Mouse (Mus musculus) embryonic facial prominence, embryonic 10.5 days (tissue): Measurements from ENCODE around the gene Ddx5. TPM values are rescaled to one million over a fixed set of nuclear protein-coding genes. Genes with fewer than 3 reads are reported as not detected.

Experiments used
- DNase-seq: peaks from one replicate; pipeline ENCODE4 v3.0.0-alpha.2; 2017; ENCODE audit warnings: low spot score
- H3K27ac ChIP-seq: fragments of 300-500 bp; sonication (generic); replicated peaks from 2 replicates; pipeline ENCODE4 v1.5.1; 2016; ENCODE audit warnings: mild to moderate bottlenecking
- H3K27me3 ChIP-seq: fragments of 300-500 bp; sonication (generic); replicated peaks from 2 replicates; pipeline ENCODE4 v1.6.1; 2016; ENCODE audit warnings: low read depth, mild to moderate bottlenecking; ENCODE audit not compliant: poor library complexity, severe bottlenecking
- H3K36me3 ChIP-seq: fragments of 300-500 bp; sonication (generic); replicated peaks from 2 replicates; pipeline ENCODE4 v1.6.1; 2016; ENCODE audit warnings: mild to moderate bottlenecking, moderate library complexity
- H3K4me1 ChIP-seq: fragments of 300-500 bp; sonication (generic); 2 replicates; pipeline ENCODE4 v1.6.1; 2016
- H3K4me3 ChIP-seq: fragments of 300-500 bp; sonication (generic); 2 replicates; pipeline ENCODE4 v1.5.1; 2016; ENCODE audit warnings: mild to moderate bottlenecking, moderate library complexity
- H3K9me3 ChIP-seq: fragments of 300-500 bp; sonication (generic); 2 replicates; pipeline ENCODE4 v1.6.1; 2016; ENCODE audit warnings: mild to moderate bottlenecking
- WGBS: fragments of 180-500 bp; shearing (Covaris S2); methylation state at CpG from one replicate; pipeline ENCODE4 v1.1.7; 2016; 5-methylcytosine and 5-hydroxymethylcytosine counted together
- polyA plus RNA-seq: library from polyadenylated mRNA; unstranded; fragments of >200 nt; fragmentation: Nextera tagmentation; extraction: Ambion mirVana; gene quantifications from 2 replicates; pipeline ENCODE4 v1.2.1, GENCODE M21; 2016

Ddx5 gene
- polyA plus RNA-seq, 1 experiment from 2014 or later = 326 TPM

DNA sequence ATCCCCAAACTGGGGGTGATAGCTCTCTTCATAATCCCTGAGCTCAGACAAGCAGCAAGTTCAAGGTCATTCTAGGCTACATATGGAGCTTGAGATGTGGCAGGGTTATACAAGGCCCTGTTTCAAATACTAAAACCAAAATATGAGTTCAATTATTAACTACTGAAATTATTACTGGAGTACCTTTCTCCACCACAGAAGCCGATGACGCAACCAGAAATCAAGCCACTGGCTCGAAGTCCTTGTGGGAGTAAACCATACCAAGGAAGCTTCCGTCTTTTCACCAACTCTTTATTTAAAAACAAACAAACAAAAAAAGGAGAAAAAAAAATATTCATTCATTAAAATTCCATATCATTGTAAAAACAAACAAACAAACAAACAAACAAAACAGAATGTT is 12.0 kb downstream of the Ddx5 start:
- peaks cover 81% of the 10 kb centered on the region for H3K36me3 ChIP-seq
- DNase-seq = no peak
- no peaks in the 10 kb centered on the region for H3K9me3 ChIP-seq
- H3K4me1 ChIP-seq = peaks cover 6% of the 10 kb centered on the region
- no peak overlapping the region for H3K27ac ChIP-seq
- H3K27me3 ChIP-seq = no peaks in the 10 kb centered on the region
- no peak overlapping the region for H3K4me3 ChIP-seq
- 94% methylated on average over 4 of the region's 4 CpGs for WGBS

DNA sequence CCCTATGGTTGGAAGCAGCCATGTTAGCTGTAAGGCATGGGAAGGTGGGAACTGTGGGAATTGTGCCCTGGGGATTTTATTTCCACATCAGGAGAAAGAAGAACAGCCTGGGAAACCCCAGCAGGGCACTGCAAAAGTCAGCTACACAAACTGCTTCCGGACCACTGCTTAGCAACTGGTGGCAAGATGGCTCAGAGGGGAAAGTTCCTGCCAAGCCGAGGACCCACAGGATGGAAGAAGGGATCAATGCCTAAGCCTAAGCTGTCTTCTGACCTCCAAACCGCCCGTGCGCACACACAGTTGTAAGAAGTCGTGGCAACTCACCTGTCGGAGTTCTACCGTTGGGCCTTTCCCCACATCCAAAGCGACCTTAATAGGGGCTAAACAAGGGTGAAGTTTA is 15.9 kb downstream of the Ddx5 start:
- WGBS = 92% methylated on average over 9 of the region's 9 CpGs
- no peaks in the 10 kb centered on the region; the same call in 1 of the 2 replicates for H3K9me3 ChIP-seq
- H3K27ac ChIP-seq = no peak overlapping the region
- no peaks in the 10 kb centered on the region for H3K27me3 ChIP-seq
- no peak for DNase-seq
- no peaks in the 10 kb centered on the region; the same call in 1 of the 2 replicates for H3K4me1 ChIP-seq
- H3K4me3 ChIP-seq = no peak overlapping the region
- peaks cover 94% of the 10 kb centered on the region for H3K36me3 ChIP-seq

GRCm38 (mm10) chr11:106770195-106770974 is 18.6 kb downstream of the Ddx5 start:
- peaks cover 5% of the 10 kb centered on the region; the same call in 1 of the 2 replicates for H3K9me3 ChIP-seq
- H3K4me1 ChIP-seq = no peaks in the 10 kb centered on the region
- DNase-seq = peak; percentile 23
- no peak overlapping the region for H3K27ac ChIP-seq
- no peaks in the 10 kb centered on the region for H3K27me3 ChIP-seq
- H3K36me3 ChIP-seq = peaks cover 98% of the 10 kb centered on the region
- no peak overlapping the region for H3K4me3 ChIP-seq
- 95% methylated on average over 9 of the region's 9 CpGs for WGBS

GRCm38 (mm10) chr11:106767516-106767915 is 21.5 kb downstream of the Ddx5 start:
- Histone ChIP-seq H3K9me3 (peaks cover 5% of the 10 kb centered on the region; the same call in 1 of the 2 replicates), H3K4me3 (no peak overlapping the region), H3K36me3 (peaks cover 87% of the 10 kb centered on the region), H3K4me1 (peaks cover 6% of the 10 kb centered on the region), H3K27me3 (no peaks in the 10 kb centered on the region), H3K27ac (no peak overlapping the region)
- WGBS = 93% methylated on average over 4 of the region's 4 CpGs
- no peak for DNase-seq

DNA sequence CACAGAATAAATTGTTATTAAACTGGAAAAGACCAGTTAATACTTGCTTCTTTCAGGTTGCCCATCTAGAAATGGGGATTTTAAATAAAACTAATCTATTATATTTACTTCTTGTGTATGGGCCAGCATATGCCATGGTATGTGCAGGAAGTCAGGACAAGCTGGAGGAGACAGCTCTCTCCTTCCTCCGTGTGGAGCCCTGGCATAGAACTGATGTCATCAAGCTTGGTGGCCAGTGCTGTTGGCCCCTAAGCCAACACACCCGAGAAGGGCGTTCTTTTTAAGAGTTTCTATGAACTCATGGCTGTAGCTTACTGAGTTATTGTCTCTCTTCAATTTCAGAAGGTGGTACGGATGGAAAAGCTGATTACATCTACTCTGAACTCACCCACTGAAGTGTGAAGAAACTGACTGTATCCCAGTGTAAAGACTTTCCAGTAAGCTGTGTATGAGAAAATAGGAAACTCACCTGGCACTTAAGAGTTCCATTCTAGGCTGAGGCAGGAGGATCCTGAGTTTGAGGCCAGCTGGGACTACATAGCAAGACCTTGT is 22.3 kb downstream of the Ddx5 start:
- 91% methylated on average over 4 of the region's 4 CpGs for WGBS
- no peaks in the 10 kb centered on the region for H3K27me3 ChIP-seq
- H3K36me3 ChIP-seq = peaks cover 79% of the 10 kb centered on the region
- H3K27ac ChIP-seq = no peak overlapping the region
- H3K9me3 ChIP-seq = peaks cover 5% of the 10 kb centered on the region; the same call in 1 of the 2 replicates
- H3K4me1 ChIP-seq = peaks cover 15% of the 10 kb centered on the region
- H3K4me3 ChIP-seq = no peak overlapping the region
- no peak for DNase-seq

DNA sequence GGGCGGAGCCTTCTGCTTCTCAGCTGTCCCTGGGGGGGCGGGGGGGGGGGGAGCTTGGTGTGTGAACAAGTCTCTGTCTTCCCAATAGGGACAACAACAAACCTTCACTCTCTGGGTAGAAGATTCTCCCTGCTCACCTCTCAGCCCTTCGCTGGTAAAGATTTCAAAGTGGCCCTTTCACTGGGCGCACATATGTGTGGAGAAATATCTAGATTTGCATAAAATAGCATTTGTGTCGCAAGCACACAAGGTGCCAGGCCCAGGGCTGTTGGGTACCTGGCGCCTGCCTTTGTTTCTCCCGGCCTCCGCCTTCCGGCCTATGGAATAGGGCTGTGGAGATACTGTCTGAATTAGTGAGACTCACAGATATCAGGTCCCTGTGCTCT is 26.2 kb downstream of the Ddx5 start:
- Histone ChIP-seq H3K27me3 (no peaks in the 10 kb centered on the region), H3K36me3 (peaks cover 44% of the 10 kb centered on the region), H3K4me3 (no peak overlapping the region), H3K4me1 (peaks cover 20% of the 10 kb centered on the region), H3K27ac (peak overlapping the region; percentile 61), H3K9me3 (peaks cover 4% of the 10 kb centered on the region; the same call in 1 of the 2 replicates)
- WGBS = 76% methylated on average over 9 of the region's 9 CpGs
- no peak for DNase-seq

DNA sequence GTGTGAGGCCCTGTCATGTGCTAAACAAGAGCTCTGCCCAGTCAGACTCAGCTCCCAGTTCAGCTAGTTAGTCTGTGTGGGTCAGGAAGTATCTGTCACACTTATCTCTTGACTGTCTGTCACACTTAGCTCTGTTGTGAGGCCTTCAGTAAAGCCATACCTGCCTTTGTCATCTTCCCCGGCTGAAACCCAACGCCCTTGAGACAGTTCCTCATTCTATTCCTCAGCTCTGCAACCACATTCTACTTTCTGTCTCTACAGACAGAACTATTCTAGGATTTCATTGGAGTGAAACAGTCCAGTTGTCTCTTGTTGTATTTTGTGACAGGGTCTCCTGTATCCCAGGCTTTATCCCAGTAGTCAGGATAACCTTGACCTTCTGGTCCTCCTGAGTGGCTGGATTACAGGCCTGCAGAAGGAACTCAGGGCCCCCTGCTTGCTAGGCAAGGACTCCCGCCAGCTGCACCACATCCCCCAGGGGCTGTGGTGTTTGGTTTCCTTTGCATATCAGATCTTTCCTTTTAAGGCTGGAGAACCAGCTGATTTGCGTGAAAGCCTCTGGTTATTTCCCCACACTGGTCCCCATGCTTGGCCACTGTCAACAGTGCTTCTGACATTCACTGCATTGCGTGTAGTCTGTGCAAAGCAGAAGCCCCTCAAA is 26.7 kb downstream of the Ddx5 start:
- H3K4me3 ChIP-seq = no peak overlapping the region
- H3K27me3 ChIP-seq = no peaks in the 10 kb centered on the region
- H3K4me1 ChIP-seq = peaks cover 20% of the 10 kb centered on the region
- peak overlapping the region; percentile 61 for H3K27ac ChIP-seq
- DNase-seq = peak; percentile 62
- H3K36me3 ChIP-seq = peaks cover 38% of the 10 kb centered on the region
- WGBS = 40% methylated on average over 5 of the region's 5 CpGs
- no peaks in the 10 kb centered on the region; the same call in 1 of the 2 replicates for H3K9me3 ChIP-seq

DNA sequence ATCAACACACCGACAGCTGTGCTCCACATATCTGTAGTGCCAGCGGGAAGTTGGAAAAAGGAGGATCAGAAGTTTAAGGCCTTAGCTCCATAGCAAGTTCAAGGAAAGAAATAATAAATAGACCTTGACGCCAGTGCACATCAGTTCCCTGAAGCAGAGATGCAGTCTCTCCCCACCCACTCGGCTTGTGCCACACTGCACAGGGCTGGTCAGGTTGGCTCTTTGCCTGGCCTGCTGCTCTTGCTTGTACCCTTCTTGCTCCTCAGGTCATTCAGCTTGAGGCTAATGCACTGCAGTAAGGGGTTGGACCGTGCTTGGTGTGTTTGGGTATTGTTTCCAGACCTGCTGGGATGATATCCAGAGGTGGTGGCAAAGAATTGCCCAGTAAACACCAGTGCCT is 28.5 kb downstream of the Ddx5 start:
- H3K4me3 ChIP-seq = no peak overlapping the region
- no peaks in the 10 kb centered on the region for H3K9me3 ChIP-seq
- 92% methylated on average over 5 of the region's 5 CpGs for WGBS
- no peak for DNase-seq
- H3K27me3 ChIP-seq = no peaks in the 10 kb centered on the region
- peaks cover 22% of the 10 kb centered on the region for H3K36me3 ChIP-seq
- H3K27ac ChIP-seq = no peak overlapping the region
- peaks cover 20% of the 10 kb centered on the region for H3K4me1 ChIP-seq

DNA sequence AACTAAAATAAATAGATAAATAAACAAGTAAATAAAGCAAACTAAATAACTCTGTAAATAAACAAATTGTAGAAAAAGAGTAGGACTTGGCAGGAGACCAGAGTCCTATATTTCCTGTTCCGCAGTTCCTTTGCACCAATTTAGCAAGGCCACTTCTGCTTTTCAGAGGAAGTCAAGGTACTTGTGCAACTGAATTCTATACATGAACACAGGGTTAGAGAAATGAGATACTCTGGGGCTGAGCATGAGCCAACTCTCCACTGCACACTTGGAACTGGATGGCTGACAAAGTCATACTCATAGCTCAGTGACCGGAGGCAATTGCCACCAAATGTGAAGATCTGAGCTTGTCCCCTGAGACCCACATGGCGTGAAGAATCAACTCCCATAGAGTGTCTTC is 30.0 kb downstream of the Ddx5 start:
- H3K36me3 ChIP-seq = 0 out of 2 replicates have a peak, but pooled peaks cover 9% of the 10 kb centered on the region
- H3K9me3 ChIP-seq = no peaks in the 10 kb centered on the region
- no peak overlapping the region for H3K27ac ChIP-seq
- H3K27me3 ChIP-seq = no peaks in the 10 kb centered on the region
- DNase-seq = no peak
- WGBS = 93% methylated on average over 3 of the region's 3 CpGs
- no peak overlapping the region for H3K4me3 ChIP-seq
- peaks cover 20% of the 10 kb centered on the region for H3K4me1 ChIP-seq

- 58% methylated on average over 5 of the region's 5 CpGs for WGBS
- Histone ChIP-seq H3K9me3 (no peaks in the 10 kb centered on the region), H3K27ac (no peak overlapping the region), H3K4me1 (no peaks in the 10 kb centered on the region), H3K36me3 (no peaks in the 10 kb centered on the region), H3K27me3 (no peaks in the 10 kb centered on the region), H3K4me3 (no peak overlapping the region)
- DNase-seq = no peak
These were observed 33.4 kb downstream of the Ddx5 start for GRCm38 (mm10) chr11:106755583-106755982.

GRCm38 (mm10) chr11:106753314-106753713 is 35.7 kb downstream of the Ddx5 start:
- no peaks in the 10 kb centered on the region for H3K4me1 ChIP-seq
- H3K36me3 ChIP-seq = no peaks in the 10 kb centered on the region
- no peaks in the 10 kb centered on the region for H3K9me3 ChIP-seq
- no peak overlapping the region for H3K4me3 ChIP-seq
- DNase-seq = no peak
- H3K27ac ChIP-seq = no peak overlapping the region
- no peaks in the 10 kb centered on the region for H3K27me3 ChIP-seq
- 90% methylated on average over 6 of the region's 6 CpGs for WGBS

GRCm38 (mm10) chr11:106752103-106752502 is 36.9 kb downstream of the Ddx5 start:
- 86% methylated on average over 7 of the region's 7 CpGs for WGBS
- no peak overlapping the region for H3K27ac ChIP-seq
- H3K4me3 ChIP-seq = no peak overlapping the region
- no peaks in the 10 kb centered on the region for H3K4me1 ChIP-seq
- no peaks in the 10 kb centered on the region for H3K27me3 ChIP-seq
- H3K9me3 ChIP-seq = peaks cover 8% of the 10 kb centered on the region; the same call in 1 of the 2 replicates
- no peaks in the 10 kb centered on the region for H3K36me3 ChIP-seq
- DNase-seq = no peak
